Mouse (Mus musculus) ES-E14 (cell line): ENCODE measurements at regions not wholly inside any gene's neighbourhood (a gene's known extent, or its start where the extent isn't known, plus 50 kb on each side); places are given as distances from the start of the nearest gene placed in this dataset.

Experiments
- DNase-seq: peaks from one replicate; pipeline ENCODE4 v3.0.0-alpha.2; 2013; ENCODE audit warnings: low read depth, low spot score
- H3K27ac ChIP-seq: 2 replicates; pipeline ENCODE4 v1.5.1; 2012; ENCODE audit warnings: low read depth, mild to moderate bottlenecking, low read length, moderate library complexity, mixed read lengths; ENCODE audit not compliant: poor library complexity, insufficient read depth, severe bottlenecking
- H3K36me3 ChIP-seq: 2 replicates; pipeline ENCODE4 v1.6.1; 2012; ENCODE audit warnings: mild to moderate bottlenecking, low read length, moderate library complexity, mixed read lengths; ENCODE audit not compliant: control insufficient read depth, poor library complexity, insufficient read depth, severe bottlenecking
- H3K4me1 ChIP-seq, 2 experiments: fragments of 150-350 bp in 1 of 2; sonication (generic) in 1 of 2; 2 replicates each; pipeline ENCODE4 v1.6.1; 2012; ENCODE audit warnings: low read length in 2 of 2, mild to moderate bottlenecking in 1 of 2, mixed read lengths in 1 of 2; ENCODE audit not compliant: control insufficient read depth in 2 of 2, insufficient read depth in 2 of 2, poor library complexity in 1 of 2
- H3K4me3 ChIP-seq, 2 experiments: fragments of 150-350 bp in 1 of 2; sonication (generic) in 1 of 2; 2 replicates each; pipeline ENCODE4 v1.5.1; 2012; ENCODE audit warnings: low read length in 2 of 2, low read depth in 1 of 2, mild to moderate bottlenecking in 1 of 2, mixed read lengths in 1 of 2; ENCODE audit not compliant: insufficient read depth in 1 of 2, poor library complexity in 1 of 2, severe bottlenecking in 1 of 2
- H3K9ac ChIP-seq: 2 replicates; pipeline ENCODE4 v1.6.1; 2012; ENCODE audit warnings: low read depth, mild to moderate bottlenecking, low read length, mixed read lengths; ENCODE audit not compliant: poor library complexity, insufficient read depth, severe bottlenecking
- H3K9me3 ChIP-seq: fragments of 150-350 bp; sonication (generic); 2 replicates; pipeline ENCODE4 v1.6.1; 2012; ENCODE audit warnings: low read depth, mild to moderate bottlenecking, low read length; ENCODE audit not compliant: control insufficient read depth, insufficient read depth
- CHD2 ChIP-seq: IDR thresholded peaks from 2 replicates; pipeline ENCODE4 v1.6.1; 2014; ENCODE audit warnings: mild to moderate bottlenecking, low read depth, low read length, inconsistent platforms
- HCFC1 ChIP-seq: IDR thresholded peaks from 2 replicates; pipeline ENCODE4 v1.6.1; 2012; ENCODE audit warnings: low read length, inconsistent platforms, borderline replicate concordance; ENCODE audit not compliant: insufficient read depth
- MAFK ChIP-seq: IDR thresholded peaks from 2 replicates; pipeline ENCODE4 v1.6.1; 2014; ENCODE audit warnings: mild to moderate bottlenecking, low read depth, low read length, inconsistent platforms; ENCODE audit not compliant: insufficient read depth
- ZC3H11A ChIP-seq: IDR thresholded peaks from 2 replicates; pipeline ENCODE4 v1.6.1; 2012; ENCODE audit warnings: low read depth, mild to moderate bottlenecking, inconsistent platforms, low read length, borderline replicate concordance
- ZNF384 ChIP-seq: IDR thresholded peaks from 2 replicates; pipeline ENCODE4 v1.6.1; 2012; ENCODE audit warnings: low read depth, low read length, inconsistent platforms
- in situ Hi-C, 2 experiments: fragments of 600-800 bp; cut with MboI; formaldehyde crosslinking; loops; one replicate each; pipeline ENCODE4 v1.15.1; 2025; ENCODE audit warnings: low sequenced_read_pairs in 2 of 2, inconsistent platforms in 1 of 2; ENCODE audit not compliant: unreplicated experiment in 2 of 2

GRCm38 (mm10) chr19:27099921-27100320 is 116.4 kb upstream of the Vldlr start:
- Histone ChIP-seq H3K4me3 (no peak overlapping the region), H3K9ac (no peak overlapping the region), H3K27ac (no peak overlapping the region), H3K4me1 (no peaks in the 10 kb centered on the region), H3K36me3 (no peaks in the 10 kb centered on the region), H3K9me3 (no peaks in the 10 kb centered on the region)
- TF ChIP-seq ZC3H11A (no peak), MAFK (no peak), CHD2 (no peak)
- in situ Hi-C loops: no loop called here
- no peak for DNase-seq

DNA sequence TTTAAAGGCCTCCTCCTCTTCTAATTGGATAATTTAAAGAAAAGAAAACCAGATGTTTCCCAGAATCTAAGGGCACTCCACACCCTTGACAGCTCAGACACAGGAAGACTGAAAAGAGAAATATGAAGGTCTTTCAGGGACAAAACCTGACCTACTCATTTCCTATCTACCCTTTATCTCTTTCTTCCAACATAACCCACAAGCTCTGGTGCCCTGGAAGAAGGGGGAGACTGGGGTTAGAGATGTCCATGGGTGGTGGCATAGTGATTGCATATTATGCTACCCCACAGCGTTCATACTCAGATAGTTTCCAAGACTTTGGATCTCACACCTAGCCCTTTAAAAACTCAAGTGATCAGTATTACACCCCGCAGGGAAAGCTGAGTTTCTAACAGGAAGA is 105.8 kb upstream of the Vldlr start:
- Histone ChIP-seq H3K27ac (no peak overlapping the region), H3K9me3 (no peaks in the 10 kb centered on the region), H3K4me3 (no peak overlapping the region), H3K4me1 (no peaks in the 10 kb centered on the region), H3K9ac (no peak overlapping the region), H3K36me3 (no peaks in the 10 kb centered on the region)
- TF ChIP-seq HCFC1 (no peak), CHD2 (no peak), ZNF384 (no peak), ZC3H11A (no peak), MAFK (no peak)
- no peak for DNase-seq
- in situ Hi-C loops: no loop called here

DNA sequence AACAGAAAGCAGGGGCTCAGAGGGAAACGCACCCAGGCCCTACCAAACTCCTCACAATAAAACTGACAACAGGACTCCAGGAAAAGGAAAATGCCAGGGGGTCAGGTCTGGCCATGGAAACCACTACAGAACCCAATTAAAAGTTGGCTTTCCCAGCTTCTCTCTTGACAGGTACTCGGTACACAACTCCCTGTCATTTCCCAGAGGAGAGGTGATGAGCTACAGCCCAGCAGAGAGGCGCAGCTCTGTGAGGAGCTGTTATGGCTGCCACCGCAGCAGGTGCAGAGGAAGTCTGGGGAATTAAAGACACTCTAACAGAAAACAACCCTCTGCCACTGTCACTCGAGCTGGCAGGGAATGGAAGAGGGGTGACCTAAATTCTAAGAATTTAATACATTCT is 95.4 kb upstream of the Vldlr start:
- Histone ChIP-seq H3K36me3 (no peaks in the 10 kb centered on the region), H3K4me3 (no peak overlapping the region), H3K27ac (no peak overlapping the region), H3K9ac (no peak overlapping the region), H3K4me1 (no peaks in the 10 kb centered on the region), H3K9me3 (no peaks in the 10 kb centered on the region)
- in situ Hi-C loops: no loop called here
- no peak for TF ChIP-seq ZC3H11A
- TF ChIP-seq CHD2: no peak
- no peak for TF ChIP-seq ZNF384
- TF ChIP-seq HCFC1: no peak
- TF ChIP-seq MAFK: no peak
- no peak for DNase-seq

- H3K4me1 ChIP-seq: no peaks in the 10 kb centered on the region
- in situ Hi-C loops: no loop called here
- no peak overlapping the region for H3K9ac ChIP-seq
- H3K9me3 ChIP-seq: no peaks in the 10 kb centered on the region
- no peak for TF ChIP-seq MAFK
- H3K36me3 ChIP-seq: no peaks in the 10 kb centered on the region
- no peak overlapping the region for H3K4me3 ChIP-seq
- DNase-seq: no peak
- no peak overlapping the region for H3K27ac ChIP-seq
Measured at GRCm38 (mm10) chr19:27122348-27122747, 93.9 kb upstream of the Vldlr start.

- H3K9ac ChIP-seq: no peak overlapping the region
- in situ Hi-C loops: no loop called here
- no peak overlapping the region for H3K27ac ChIP-seq
Measured at GRCm38 (mm10) chr19:27123334-27123733, 93.0 kb upstream of the Vldlr start.

More at GRCm38 (mm10) chr19:27123334-27123733, 93.0 kb upstream of the Vldlr start:
- Histone ChIP-seq H3K4me3 (no peak overlapping the region), H3K36me3 (no peaks in the 10 kb centered on the region), H3K4me1 (no peaks in the 10 kb centered on the region), H3K9me3 (no peaks in the 10 kb centered on the region)
- TF ChIP-seq ZNF384 (no peak), HCFC1 (no peak), CHD2 (no peak), MAFK (no peak), ZC3H11A (no peak)
- no peak for DNase-seq
